Mouse (Mus musculus) neural tube, embryonic 11.5 days (tissue): ENCODE results near the gene Obsl1. TPM values are rescaled to one million over a fixed set of nuclear protein-coding genes. Genes with fewer than 3 reads are reported as not detected.

ENCODE experiments used
- ATAC-seq: fragments of 200-750 bp; cut with Nextera tagmentation; 2 replicates; pipeline ENCODE4 v1.8.0; 2017; ENCODE audit warnings: moderate number of reproducible peaks, mild to moderate bottlenecking, moderate TSS enrichment, moderate library complexity; ENCODE audit not compliant: insufficient read depth, low FRiP score, low TSS enrichment
- DNase-seq: peaks from one replicate; pipeline ENCODE4 v3.0.0-alpha.2; 2015; ENCODE audit warnings: low spot score
- H3K27ac ChIP-seq: fragments of 300-500 bp; sonication (generic); 2 replicates; pipeline ENCODE4 v1.5.1; 2014; ENCODE audit warnings: low read depth, mild to moderate bottlenecking, low read length
- H3K27me3 ChIP-seq: fragments of 300-500 bp; sonication (generic); 2 replicates; pipeline ENCODE4 v1.6.1; 2014; ENCODE audit warnings: mild to moderate bottlenecking, low read length, mixed read lengths; ENCODE audit not compliant: control insufficient read depth, insufficient read depth
- H3K36me3 ChIP-seq: fragments of 300-500 bp; sonication (generic); 2 replicates; pipeline ENCODE4 v1.6.1; 2014; ENCODE audit warnings: mild to moderate bottlenecking, low read length, moderate library complexity, mixed read lengths; ENCODE audit not compliant: control insufficient read depth, insufficient read depth
- H3K4me1 ChIP-seq: fragments of 300-500 bp; sonication (generic); 2 replicates; pipeline ENCODE4 v1.6.1; 2014; ENCODE audit warnings: low read length, mixed read lengths; ENCODE audit not compliant: control insufficient read depth, insufficient read depth
- H3K4me2 ChIP-seq: fragments of 300-500 bp; sonication (generic); 2 replicates; pipeline ENCODE4 v1.6.1; 2014; ENCODE audit warnings: low read depth, mild to moderate bottlenecking, moderate library complexity
- H3K4me3 ChIP-seq: fragments of 300-500 bp; sonication (generic); 2 replicates; pipeline ENCODE4 v1.5.1; 2014; ENCODE audit warnings: low read depth, low read length
- H3K9ac ChIP-seq: fragments of 300-500 bp; sonication (generic); 2 replicates; pipeline ENCODE4 v1.6.1; 2014; ENCODE audit warnings: mild to moderate bottlenecking, low read length
- H3K9me3 ChIP-seq: fragments of 300-500 bp; sonication (generic); 2 replicates; pipeline ENCODE4 v1.6.1; 2016; ENCODE audit warnings: low read length; ENCODE audit not compliant: control insufficient read depth
- WGBS: fragments of 180-500 bp; shearing (Covaris S2); extraction: QIAGEN DNeasy Blood & Tissue Kit; methylation state at CpG from one replicate; pipeline ENCODE4 v1.1.7; 2014; 5-methylcytosine and 5-hydroxymethylcytosine counted together
- polyA plus RNA-seq: library from polyadenylated mRNA; unstranded; fragments of >200 nt; fragmentation: Nextera tagmentation; extraction: Ambion mirVana; gene quantifications from 2 replicates; pipeline ENCODE4 v1.2.1, GENCODE M21; 2014

Gene Obsl1
- polyA plus RNA-seq, 1 experiment from 2014 or later, result 44.8 TPM

- peak overlapping the region; percentile 75 for H3K27ac ChIP-seq
- peak overlapping the region; percentile 26 for H3K9ac ChIP-seq
- H3K9me3 ChIP-seq, result no peaks in the 10 kb centered on the region
- 0 out of 2 replicates have a peak, but pooled peaks cover 2% of the 10 kb centered on the region for H3K27me3 ChIP-seq
- H3K4me3 ChIP-seq, result peak overlapping the region; percentile 7; the same call in 1 of the 2 replicates
- peaks cover 42% of the 10 kb centered on the region for H3K4me1 ChIP-seq
- WGBS, result 20% methylated on average over 23 of the region's 23 CpGs
- no peak for ATAC-seq
- DNase-seq, result no peak
- H3K36me3 ChIP-seq, result no peaks in the 10 kb centered on the region
- H3K4me2 ChIP-seq, result peak overlapping the region; percentile 39
Measured at GRCm38 (mm10) chr1:75458789-75459684, 47.2 kb downstream of the Obsl1 start.

DNA sequence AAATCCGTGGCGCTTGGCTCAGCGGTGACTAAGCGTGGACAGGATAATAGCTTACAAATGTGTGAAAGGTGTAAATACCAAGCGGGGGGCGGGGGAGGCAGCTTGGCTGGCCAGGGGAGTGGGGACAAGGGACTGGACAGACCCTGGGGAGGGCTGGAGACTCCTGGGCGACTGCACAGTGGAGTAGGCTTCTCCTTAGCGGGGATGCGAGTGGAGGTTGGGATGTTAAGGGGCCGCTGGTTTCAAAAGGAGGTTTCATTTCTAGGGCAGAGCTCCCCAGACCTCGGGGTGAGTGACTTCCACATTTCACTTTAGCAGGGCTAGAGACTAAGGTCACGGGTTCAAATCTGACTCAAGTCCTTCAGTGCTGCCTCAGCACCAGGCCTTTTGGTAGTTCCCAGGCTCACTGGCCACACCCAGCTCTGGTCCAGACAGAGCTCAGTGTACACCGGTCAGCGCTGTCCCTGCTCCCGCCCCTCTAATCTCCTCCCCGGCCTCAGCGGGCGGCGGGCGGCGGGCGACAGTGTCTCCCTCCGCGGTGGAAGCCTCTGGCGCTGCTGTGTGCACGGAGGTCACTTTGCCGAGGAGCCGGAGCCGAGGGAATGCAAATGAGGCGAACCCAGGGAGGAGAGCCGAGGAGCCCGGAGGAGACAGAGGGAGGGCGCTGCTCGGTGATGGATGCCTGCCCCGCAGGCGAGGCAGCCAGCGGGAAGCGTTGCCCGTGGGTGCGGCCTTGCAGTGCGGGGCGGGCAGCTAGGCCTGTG, 48.0 kb downstream of the Obsl1 start:
- WGBS, result 2% methylated on average over 42 of the region's 42 CpGs
- Histone ChIP-seq H3K4me2 (peak overlapping the region; percentile 39), H3K9ac (peak overlapping the region; percentile 26), H3K4me3 (peak overlapping the region; percentile 7; the same call in 1 of the 2 replicates), H3K36me3 (no peaks in the 10 kb centered on the region), H3K27me3 (0 out of 2 replicates have a peak, but pooled peaks cover 2% of the 10 kb centered on the region), H3K4me1 (peaks cover 42% of the 10 kb centered on the region), H3K9me3 (no peaks in the 10 kb centered on the region), H3K27ac (peak overlapping the region; percentile 75)
- peak; percentile 46 for ATAC-seq
- peak; percentile 72 for DNase-seq

DNA sequence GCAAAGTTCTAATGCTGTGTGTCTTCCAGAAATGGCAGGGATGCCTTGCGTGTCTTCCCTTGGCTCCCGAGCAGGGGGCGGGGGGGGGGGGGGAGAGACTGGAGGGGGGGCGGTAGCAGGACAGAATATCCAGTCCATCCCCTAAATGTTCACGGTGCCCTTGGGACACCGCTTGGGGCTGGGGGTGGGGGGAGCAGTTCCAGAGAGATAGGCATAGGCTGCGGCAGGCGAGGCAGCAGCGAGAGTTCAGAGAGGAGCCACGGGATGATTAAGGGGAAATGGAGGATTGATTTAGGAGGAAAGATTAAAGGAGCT, 48.6 kb downstream of the Obsl1 start:
- Histone ChIP-seq H3K4me1 (peaks cover 45% of the 10 kb centered on the region), H3K4me3 (no peak overlapping the region), H3K9me3 (no peaks in the 10 kb centered on the region), H3K4me2 (peak overlapping the region; percentile 39; the same call in 1 of the 2 replicates), H3K36me3 (no peaks in the 10 kb centered on the region), H3K27me3 (0 out of 2 replicates have a peak, but pooled peaks cover 2% of the 10 kb centered on the region), H3K9ac (peak overlapping the region; percentile 26; the same call in 1 of the 2 replicates), H3K27ac (peak overlapping the region; percentile 75)
- peak; percentile 58 for DNase-seq
- 3% methylated on average over 6 of the region's 10 CpGs for WGBS
- peak; percentile 42 for ATAC-seq

DNA sequence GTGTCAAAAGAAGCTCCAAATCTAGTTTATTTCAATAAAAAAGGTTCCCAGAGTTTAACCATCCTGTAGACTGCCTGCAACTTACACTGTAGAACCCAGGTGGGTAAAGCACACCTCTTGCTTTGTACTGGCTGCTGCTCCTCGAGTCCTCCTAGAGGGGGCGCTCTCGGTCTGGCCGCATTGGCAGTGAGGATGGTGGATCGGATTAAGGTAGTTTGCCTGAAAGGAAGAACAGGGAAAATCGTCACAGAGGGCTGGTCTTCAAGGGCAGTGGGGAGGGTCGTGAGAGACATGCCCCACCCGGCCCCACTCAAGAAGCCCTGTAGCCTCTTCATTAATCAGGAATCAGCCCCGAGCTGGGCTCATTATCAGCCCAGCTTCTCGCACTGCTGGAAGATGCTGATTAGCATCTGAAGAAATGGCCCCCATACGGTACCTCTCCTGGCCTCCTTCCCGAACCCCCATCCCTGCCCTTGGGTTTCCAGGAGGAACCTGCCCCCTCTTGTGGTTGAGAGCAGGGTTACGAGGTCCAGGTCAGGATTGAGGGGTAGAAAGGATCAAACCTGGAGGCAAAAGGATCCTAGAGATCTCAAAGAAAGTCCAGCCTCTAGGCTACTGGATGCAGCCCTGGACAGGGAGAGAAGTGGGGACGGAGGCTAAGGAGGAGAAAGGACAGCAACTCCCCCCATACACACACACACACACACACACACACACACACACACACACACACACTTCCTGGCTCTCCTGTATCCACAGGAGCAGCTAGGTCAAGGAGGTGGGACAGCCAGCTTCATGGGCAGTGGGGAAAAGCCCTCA, 49.3 kb downstream of the Obsl1 start:
- WGBS, result 9% methylated on average over 14 of the region's 14 CpGs
- Histone ChIP-seq H3K36me3 (no peaks in the 10 kb centered on the region), H3K9ac (no peak overlapping the region), H3K4me1 (peaks cover 45% of the 10 kb centered on the region), H3K27me3 (peaks cover 5% of the 10 kb centered on the region), H3K4me2 (0 out of 2 replicates have a peak overlapping the region, but pooled peaks have one; percentile 9), H3K4me3 (no peak overlapping the region), H3K9me3 (no peaks in the 10 kb centered on the region), H3K27ac (peak overlapping the region; percentile 75)
- DNase-seq (no peak), ATAC-seq (0 out of 2 replicates have a peak, but pooled peaks have one; percentile 14)

DNA sequence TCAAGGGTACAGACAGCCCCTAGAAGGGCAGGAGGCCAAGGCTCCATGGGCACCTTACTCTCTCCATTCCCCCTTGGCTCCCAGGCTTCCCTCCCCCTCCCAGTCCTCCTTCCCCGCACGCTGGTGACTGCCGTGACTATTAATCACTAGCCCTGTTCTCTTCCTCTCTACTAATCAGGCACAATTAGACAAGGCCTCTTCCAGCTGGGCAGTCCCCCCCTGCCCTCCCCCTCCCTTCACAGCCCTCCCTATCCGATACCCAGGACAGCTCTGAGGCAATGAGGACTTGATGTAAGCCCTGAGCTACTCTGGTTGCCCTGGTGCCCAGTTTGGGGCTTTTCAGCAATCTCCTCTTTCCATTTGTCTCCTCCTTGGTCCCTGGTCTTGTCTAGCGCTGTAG, 50.3 kb downstream of the Obsl1 start:
- Histone ChIP-seq H3K4me1 (peaks cover 50% of the 10 kb centered on the region), H3K9ac (no peak overlapping the region), H3K9me3 (no peaks in the 10 kb centered on the region), H3K4me3 (no peak overlapping the region), H3K36me3 (no peaks in the 10 kb centered on the region), H3K4me2 (no peak overlapping the region), H3K27ac (peak overlapping the region; percentile 45; the same call in 1 of the 2 replicates), H3K27me3 (peaks cover 14% of the 10 kb centered on the region)
- DNase-seq, result peak; percentile 56
- WGBS, result 9% methylated on average over 5 of the region's 5 CpGs
- ATAC-seq, result peak; percentile 70

GRCm38 (mm10) chr1:75455433-75455832, 50.8 kb downstream of the Obsl1 start:
- H3K4me1 ChIP-seq, result peaks cover 55% of the 10 kb centered on the region
- no peaks in the 10 kb centered on the region for H3K9me3 ChIP-seq
- H3K27me3 ChIP-seq, result peaks cover 19% of the 10 kb centered on the region
- no peak overlapping the region for H3K4me2 ChIP-seq
- WGBS, result 72% methylated on average over 3 of the region's 3 CpGs
- H3K27ac ChIP-seq, result no peak overlapping the region
- no peaks in the 10 kb centered on the region for H3K36me3 ChIP-seq
- H3K4me3 ChIP-seq, result no peak overlapping the region
- no peak overlapping the region for H3K9ac ChIP-seq
- DNase-seq (no peak), ATAC-seq (no peak)

GRCm38 (mm10) chr1:75451900-75452299, 54.4 kb downstream of the Obsl1 start:
- Histone ChIP-seq H3K9ac (no peak overlapping the region), H3K4me1 (peaks cover 68% of the 10 kb centered on the region), H3K36me3 (no peaks in the 10 kb centered on the region), H3K4me2 (peak overlapping the region; percentile 67), H3K27me3 (peaks cover 35% of the 10 kb centered on the region), H3K4me3 (peak overlapping the region; percentile 18; the same call in 1 of the 2 replicates), H3K9me3 (no peaks in the 10 kb centered on the region), H3K27ac (no peak overlapping the region)
- WGBS, result 69% methylated on average over 5 of the region's 5 CpGs
- DNase-seq (no peak), ATAC-seq (no peak)
